Mouse (Mus musculus) limb, embryonic 14.5 days (tissue): ENCODE results near the gene Zranb1. TPM values are rescaled to one million over a fixed set of nuclear protein-coding genes. Genes with fewer than 3 reads are reported as not detected.

Source experiments
- ATAC-seq: fragments of 200-750 bp; cut with Nextera tagmentation; 2 replicates; pipeline ENCODE4 v1.8.0; 2017; ENCODE audit warnings: low read depth, moderate number of reproducible peaks, moderate TSS enrichment; ENCODE audit not compliant: low FRiP score
- DNase-seq: peaks from one replicate; pipeline ENCODE4 v3.0.0-alpha.2; 2015; ENCODE audit warnings: low spot score
- H3K27ac ChIP-seq: fragments of 300-500 bp; sonication (generic); replicated peaks from 2 replicates; pipeline ENCODE4 v1.5.1; 2014; ENCODE audit warnings: low read depth, mild to moderate bottlenecking, low read length, moderate library complexity, mixed read lengths
- H3K27me3 ChIP-seq: fragments of 300-500 bp; sonication (generic); 2 replicates; pipeline ENCODE4 v1.6.1; 2014; ENCODE audit warnings: low read length, mixed read lengths; ENCODE audit not compliant: control insufficient read depth, insufficient read depth
- H3K36me3 ChIP-seq: fragments of 300-500 bp; sonication (generic); 2 replicates; pipeline ENCODE4 v1.6.1; 2014; ENCODE audit warnings: mild to moderate bottlenecking, low read length, moderate library complexity, mixed read lengths; ENCODE audit not compliant: control insufficient read depth, insufficient read depth
- H3K4me1 ChIP-seq: fragments of 300-500 bp; sonication (generic); 2 replicates; pipeline ENCODE4 v1.6.1; 2014; ENCODE audit warnings: antibody characterized with exemption, low read length, mixed read lengths; ENCODE audit not compliant: control insufficient read depth, insufficient read depth
- H3K4me2 ChIP-seq: fragments of 300-500 bp; sonication (generic); replicated peaks from 2 replicates; pipeline ENCODE4 v1.6.1; 2014; ENCODE audit warnings: low read depth, mild to moderate bottlenecking, low read length, moderate library complexity; ENCODE audit not compliant: severe bottlenecking
- H3K4me3 ChIP-seq: fragments of 300-500 bp; sonication (generic); replicated peaks from 2 replicates; pipeline ENCODE4 v1.5.1; 2014; ENCODE audit warnings: low read length
- H3K9ac ChIP-seq: fragments of 300-500 bp; sonication (generic); 2 replicates; pipeline ENCODE4 v1.6.1; 2014; ENCODE audit warnings: mild to moderate bottlenecking, low read depth, low read length, moderate library complexity; ENCODE audit not compliant: severe bottlenecking
- H3K9me3 ChIP-seq: fragments of 300-500 bp; sonication (generic); 2 replicates; pipeline ENCODE4 v1.6.1; 2016; ENCODE audit warnings: low read length; ENCODE audit not compliant: control insufficient read depth
- POLR2A ChIP-seq: fragments of 200-500 bp; IDR thresholded peaks from 2 replicates; pipeline ENCODE4 v1.8.0; 2012; ENCODE audit warnings: inconsistent platforms, mild to moderate bottlenecking, moderate library complexity, borderline replicate concordance; ENCODE audit not compliant: insufficient read depth, insufficient read length; ENCODE audit errors: extremely low read depth
- WGBS: fragments of 180-500 bp; shearing (Covaris S2); extraction: QIAGEN DNeasy Blood & Tissue Kit; methylation state at CpG from one replicate; pipeline ENCODE4 v1.1.7; 2014; 5-methylcytosine and 5-hydroxymethylcytosine counted together
- polyA plus RNA-seq, 2 experiments: library from polyadenylated mRNA; depleted of rRNA in 1 of 2; stranded (reverse) in 1 of 2; unstranded in 1 of 2; fragments of >200 nt; fragmentation: Nextera tagmentation in 1 of 2; extraction: Ambion mirVana in 1 of 2; gene quantifications; 2 replicates each; pipeline versions ENCODE4 v1.2.1 to v1.2.3; 2012 to 2014

Zranb1 gene
- polyA plus RNA-seq, 2 experiments: 18.1 TPM

DNA sequence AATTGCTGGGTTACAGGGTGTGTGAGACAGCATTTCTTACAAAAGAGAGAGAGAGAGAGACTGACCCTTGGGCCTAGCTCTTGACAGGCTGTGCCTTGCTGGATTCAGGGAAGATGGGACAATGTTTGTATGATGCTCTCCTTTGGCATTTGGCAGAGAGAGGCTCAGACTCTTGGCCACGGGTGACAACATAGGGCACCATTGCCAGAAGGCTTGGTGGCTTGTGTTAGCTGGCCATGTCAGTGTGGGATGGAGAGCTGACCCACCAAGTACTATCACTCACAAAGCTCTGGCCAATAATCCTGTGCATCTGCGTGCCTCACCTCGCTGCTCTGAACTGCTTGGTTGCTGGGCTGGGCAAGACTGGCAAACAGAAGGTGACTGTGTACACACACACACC, 79.5 kb downstream of the Zranb1 start:
- Histone ChIP-seq H3K27ac (0 out of 2 replicates have a peak overlapping the region, but pooled peaks have one; percentile 26), H3K4me3 (no peak overlapping the region), H3K4me1 (peaks cover 20% of the 10 kb centered on the region), H3K9ac (no peak overlapping the region), H3K4me2 (no peak overlapping the region), H3K27me3 (no peaks in the 10 kb centered on the region), H3K9me3 (no peaks in the 10 kb centered on the region), H3K36me3 (peaks cover 8% of the 10 kb centered on the region; the same call in 1 of the 2 replicates)
- no peak for TF ChIP-seq POLR2A
- WGBS: 85% methylated on average over 3 of the region's 3 CpGs
- ATAC-seq (no peak), DNase-seq (no peak)

DNA sequence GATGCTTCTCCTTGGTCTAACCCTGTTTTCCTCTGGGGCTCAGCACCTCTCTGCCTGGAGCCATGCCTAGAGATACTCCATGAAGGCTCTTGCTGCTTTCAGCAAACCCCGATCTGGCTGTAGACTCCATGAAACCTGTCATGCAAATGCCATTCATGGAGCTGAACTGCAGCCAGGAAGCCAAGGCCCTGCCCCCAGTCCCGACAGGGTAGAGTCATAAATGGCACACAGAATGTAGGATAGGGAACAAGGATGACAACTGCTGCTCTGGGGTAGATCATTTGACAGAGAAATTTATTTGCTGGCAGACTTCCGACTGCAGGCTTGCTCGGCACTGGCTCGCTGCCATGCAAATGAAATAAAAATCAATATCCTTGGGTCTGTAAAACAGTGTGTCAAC, 80.2 kb downstream of the Zranb1 start:
- peaks cover 20% of the 10 kb centered on the region for H3K4me1 ChIP-seq
- no peaks in the 10 kb centered on the region for H3K9me3 ChIP-seq
- DNase-seq (peak; percentile 65), ATAC-seq (peak; percentile 34; the same call in 1 of the 2 replicates)
- no peak for TF ChIP-seq POLR2A
- no peak overlapping the region for H3K4me3 ChIP-seq
- 0 out of 2 replicates have a peak overlapping the region, but pooled peaks have one; percentile 5 for H3K4me2 ChIP-seq
- no peaks in the 10 kb centered on the region for H3K27me3 ChIP-seq
- H3K9ac ChIP-seq: no peak overlapping the region
- H3K27ac ChIP-seq: 0 out of 2 replicates have a peak overlapping the region, but pooled peaks have one; percentile 26
- H3K36me3 ChIP-seq: peaks cover 8% of the 10 kb centered on the region; the same call in 1 of the 2 replicates
- WGBS: 24% methylated on average over 5 of the region's 5 CpGs

- WGBS: 55% methylated on average over 4 of the region's 4 CpGs
- DNase-seq (peak; percentile 29), ATAC-seq (no peak; the same call in 1 of the 2 replicates)
- Histone ChIP-seq H3K27ac (no peak overlapping the region), H3K4me3 (no peak overlapping the region), H3K9me3 (no peaks in the 10 kb centered on the region), H3K9ac (no peak overlapping the region), H3K4me1 (peaks cover 20% of the 10 kb centered on the region), H3K4me2 (0 out of 2 replicates have a peak overlapping the region, but pooled peaks have one; percentile 5), H3K36me3 (peaks cover 8% of the 10 kb centered on the region; the same call in 1 of the 2 replicates), H3K27me3 (no peaks in the 10 kb centered on the region)
- TF ChIP-seq POLR2A: no peak
Measured at GRCm38 (mm10) chr7:133011611-133012010, 80.7 kb downstream of the Zranb1 start.

DNA sequence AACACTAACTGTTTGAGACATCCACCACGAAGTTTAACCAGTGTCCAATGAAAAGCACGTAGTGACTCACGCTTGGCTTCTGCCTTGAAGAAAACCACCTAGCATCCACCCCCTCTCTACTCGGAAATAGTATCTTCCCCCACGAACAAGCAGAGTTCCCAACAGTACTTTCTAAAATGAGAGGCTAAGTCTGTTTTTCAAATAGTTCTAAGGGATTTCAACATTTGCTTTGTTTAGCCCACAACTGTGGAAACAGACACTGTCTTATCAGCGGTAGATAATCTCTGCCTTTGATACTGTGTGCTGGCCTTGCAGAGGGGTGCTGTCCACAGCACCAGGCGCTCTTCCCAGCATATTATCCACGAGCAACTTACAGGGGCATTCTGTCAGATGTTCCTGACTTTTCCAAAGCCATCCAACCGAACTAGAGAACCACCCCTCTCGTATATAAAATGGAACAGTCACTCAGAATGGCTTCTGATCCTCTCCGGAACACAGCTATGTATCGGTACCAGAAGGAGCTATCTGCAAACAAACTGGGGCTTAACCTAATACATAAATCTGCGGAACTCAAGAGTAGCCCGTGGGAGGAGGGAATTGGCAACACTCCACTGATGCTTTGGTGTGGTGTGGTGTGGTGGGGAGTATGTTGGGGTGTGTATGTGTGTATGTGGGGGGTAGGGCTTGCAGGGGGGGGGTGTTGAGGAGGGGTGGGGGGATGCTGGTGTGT, 81.9 kb downstream of the Zranb1 start:
- Histone ChIP-seq H3K36me3 (peaks cover 8% of the 10 kb centered on the region; the same call in 1 of the 2 replicates), H3K4me3 (no peak overlapping the region), H3K4me2 (no peak overlapping the region), H3K27me3 (no peaks in the 10 kb centered on the region), H3K4me1 (peaks cover 20% of the 10 kb centered on the region), H3K27ac (no peak overlapping the region), H3K9me3 (no peaks in the 10 kb centered on the region), H3K9ac (no peak overlapping the region)
- ATAC-seq (no peak), DNase-seq (no peak)
- TF ChIP-seq POLR2A: no peak
- WGBS: 62% methylated on average over 14 of the region's 14 CpGs

DNA sequence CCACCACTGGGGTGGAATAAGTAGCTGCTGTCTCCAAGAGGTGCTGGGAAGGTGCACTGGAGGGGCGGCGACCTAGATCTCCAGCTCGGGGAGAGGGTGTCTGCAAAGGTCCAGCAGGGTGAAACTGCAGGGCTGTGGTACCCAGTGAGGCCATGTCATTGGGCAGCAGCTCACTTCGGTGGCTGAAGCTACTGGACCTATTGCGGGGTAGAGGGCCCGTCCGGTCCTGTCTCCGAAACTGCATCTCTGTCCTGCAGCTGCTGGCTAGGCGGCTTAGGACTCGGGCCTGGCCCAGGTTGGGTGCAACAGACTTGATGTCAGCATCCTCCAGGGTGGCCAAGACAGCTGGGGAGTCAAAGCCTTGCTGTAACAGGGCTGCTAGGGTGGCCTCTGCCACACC, 83.0 kb downstream of the Zranb1 start:
- 92% methylated on average over 10 of the region's 10 CpGs for WGBS
- peaks cover 8% of the 10 kb centered on the region; the same call in 1 of the 2 replicates for H3K36me3 ChIP-seq
- no peaks in the 10 kb centered on the region for H3K9me3 ChIP-seq
- H3K27me3 ChIP-seq: no peaks in the 10 kb centered on the region
- H3K4me2 ChIP-seq: no peak overlapping the region
- no peak overlapping the region for H3K27ac ChIP-seq
- no peak for TF ChIP-seq POLR2A
- peaks cover 24% of the 10 kb centered on the region for H3K4me1 ChIP-seq
- DNase-seq: no peak
- no peak overlapping the region for H3K4me3 ChIP-seq
- ATAC-seq: no peak
- H3K9ac ChIP-seq: no peak overlapping the region
